Mouse (Mus musculus): Measurements from ENCODE around the gene Cd160. TPM values are rescaled to one million over a fixed set of nuclear protein-coding genes. Genes with fewer than 3 reads are reported as not detected.

Gene Cd160
- total RNA-seq, 4 experiments from 2014 or later, result not detected

GRCm38 (mm10) chr3:96764528-96764927 lies 64.6 kb downstream of the Cd160 start:
- no peak for DNase-seq (ENCODE audit: low spot score in 2 of 2)

GRCm38 (mm10) chr3:96759695-96760094 lies 69.5 kb downstream of the Cd160 start:
- DNase-seq (ENCODE audit: low spot score in 2 of 2), result peak in 1 of 2 experiments; percentile 31

- DNase-seq (ENCODE audit: low spot score in 2 of 2), result no peak
These were observed 71.5 kb downstream of the Cd160 start for GRCm38 (mm10) chr3:96757691-96758090.

- DNase-seq (ENCODE audit: low spot score in 2 of 2), result no peak
These were observed 73.2 kb downstream of the Cd160 start for GRCm38 (mm10) chr3:96755935-96756334.

Other genes starting within 250 kb of the Cd160 start
- gene Polr3gl, start 235.2 kb downstream of the Cd160 start, total RNA-seq (2022), result 10 to 100 TPM; 30.1 to 38.6 (median 32.5) TPM
- 10 to 100 TPM; 49.5 to 56.2 (median 52.6) TPM for gene Ankrd34a, start 232.7 kb downstream of the Cd160 start, total RNA-seq (2022)
- 10 to 100 TPM; 29.9 to 34.2 (median 31.4) TPM for gene Lix1l, start 228.2 kb downstream of the Cd160 start, total RNA-seq (2022)
- 10 to 100 TPM; 45.5 to 61.5 (median 48.7) TPM for gene Rbm8a, start 199.4 kb downstream of the Cd160 start, total RNA-seq (2022)
- 10 to 100 TPM; 53.5 to 66.1 (median 58.1) TPM for gene Pex11b, start 194.0 kb downstream of the Cd160 start, total RNA-seq (2022)
- 1 to 10 TPM in 1 of 4 experiments, under 1 TPM in 3; 0.36 to 1.1 (median 0.66) TPM for gene Gm42957, start 193.9 kb downstream of the Cd160 start, total RNA-seq (2022)
- 1 to 10 TPM; 1.5 to 4.0 (median 3.2) TPM for gene Itga10, start 183.8 kb downstream of the Cd160 start, total RNA-seq (2022)
- gene Ankrd35, start 159.2 kb downstream of the Cd160 start, total RNA-seq (2022), result 1 to 10 TPM; 5.9 to 8.7 (median 6.7) TPM
- 10 to 100 TPM; 30.3 to 37.7 (median 34.3) TPM for gene Pias3, start 133.0 kb downstream of the Cd160 start, total RNA-seq (2022)
- gene Nudt17, start 120.8 kb downstream of the Cd160 start, total RNA-seq (2022), result 10 to 100 TPM; 12.6 to 18.6 (median 14.5) TPM
- 10 to 100 TPM; 23.0 to 25.4 (median 25.0) TPM for gene Polr3c, start 101.7 kb downstream of the Cd160 start, total RNA-seq (2022)
- 10 to 100 TPM; 58.6 to 61.8 (median 60.4) TPM for gene Rnf115, start 101.7 kb downstream of the Cd160 start, total RNA-seq (2022)
- under 1 TPM in 2 of 4 experiments, not detected in 2; 0.25 to 0.26 TPM for gene Pdzk1, start 67 bp downstream of the Cd160 start, total RNA-seq (2022)
- 1 to 10 TPM in 1 of 4 experiments, under 1 TPM in 3; 0.39 to 1.3 (median 0.62) TPM for gene Gja5, start 75.3 kb upstream of the Cd160 start, total RNA-seq (2022)
- gene Gpr89, start 76.0 kb upstream of the Cd160 start, total RNA-seq (2022), result 10 to 100 TPM; 37.0 to 45.8 (median 44.7) TPM
- not detected for gene Gja8, start 96.7 kb upstream of the Cd160 start, total RNA-seq (2022)